Mouse (Mus musculus) erythroblast, embryonic 14.5 days (primary cell): ENCODE measurements around the gene Letm1.

Source experiments
- GATA1 ChIP-seq: IDR thresholded peaks from 2 replicates; pipeline ENCODE4 v1.6.1; 2012; ENCODE audit warnings: low read length, inconsistent platforms, mixed read lengths
- TAL1 ChIP-seq: IDR thresholded peaks from 3 replicates; pipeline ENCODE4 v1.6.1; 2012; ENCODE audit warnings: low read length, inconsistent platforms, mixed read lengths

- TF ChIP-seq GATA1 (no peak), TAL1 (no peak)
Observed at GRCm38 (mm10) chr5:33689852-33690645, 92.6 kb downstream of the Letm1 start.
